Mouse (Mus musculus): ENCODE data around the gene Mpzl1. TPM values are rescaled to one million over a fixed set of nuclear protein-coding genes. Genes with fewer than 3 reads are reported as not detected.

The Mpzl1 gene
- total RNA-seq, 1 experiment, result 60.1 TPM

GRCm38 (mm10) chr1:165579332-165579731 is 55.0 kb downstream of the Mpzl1 start:
- H3K36me3 ChIP-seq (ENCODE audit: control insufficient read depth, insufficient read depth, low read length, poor library complexity, severe bottlenecking), result no peaks in the 10 kb centered on the region
- in situ Hi-C loops (cut with MboI; ENCODE audit: low sequenced_read_pairs in 2 of 2, unreplicated experiment in 2 of 2), result no loop called here
- no peak overlapping the region for H3K4me3 ChIP-seq (ENCODE audit: insufficient read depth in 1 of 2, low read depth in 1 of 2, low read length in 2 of 2, poor library complexity in 1 of 2, severe bottlenecking in 1 of 2)
- TF ChIP-seq ZC3H11A (IDR thresholded peaks at IDR 0.05; ENCODE audit: borderline replicate concordance, low read depth, low read length) (peak; percentile 27; the same call in 1 of the 2 replicates), ZNF384 (IDR thresholded peaks at IDR 0.05; ENCODE audit: low read depth, low read length) (no peak)
- no peak overlapping the region for H3K9ac ChIP-seq (ENCODE audit: insufficient read depth, low read depth, low read length, poor library complexity, severe bottlenecking)
- H3K4me1 ChIP-seq (ENCODE audit: control insufficient read depth in 2 of 2, insufficient read depth in 2 of 2, low read length in 2 of 2, poor library complexity in 1 of 2), result 0 out of 4 replicates have a peak, but pooled peaks cover 0 to 2% of the 10 kb centered on the region in 2 experiments
- H3K9me3 ChIP-seq (ENCODE audit: control insufficient read depth, insufficient read depth, low read depth, low read length), result no peaks in the 10 kb centered on the region
- H3K27ac ChIP-seq (ENCODE audit: insufficient read depth, low read depth, low read length, poor library complexity, severe bottlenecking), result no peak overlapping the region
- peak; percentile 35 for DNase-seq (ENCODE audit: low read depth, low spot score)

GRCm38 (mm10) chr1:165576459-165577112 is 57.8 kb downstream of the Mpzl1 start:
- H3K4me3 ChIP-seq (ENCODE audit: insufficient read depth in 1 of 2, low read depth in 1 of 2, low read length in 2 of 2, poor library complexity in 1 of 2, severe bottlenecking in 1 of 2), result no peak overlapping the region
- no peaks in the 10 kb centered on the region for H3K9me3 ChIP-seq (ENCODE audit: control insufficient read depth, insufficient read depth, low read depth, low read length)
- no peak overlapping the region for H3K9ac ChIP-seq (ENCODE audit: insufficient read depth, low read depth, low read length, poor library complexity, severe bottlenecking)
- 0 out of 4 replicates have a peak, but pooled peaks cover 0 to 2% of the 10 kb centered on the region in 2 experiments for H3K4me1 ChIP-seq (ENCODE audit: control insufficient read depth in 2 of 2, insufficient read depth in 2 of 2, low read length in 2 of 2, poor library complexity in 1 of 2)
- no peak for DNase-seq (ENCODE audit: low read depth, low spot score)
- in situ Hi-C loops (cut with MboI; ENCODE audit: low sequenced_read_pairs in 2 of 2, unreplicated experiment in 2 of 2), result no loop called here
- H3K36me3 ChIP-seq (ENCODE audit: control insufficient read depth, insufficient read depth, low read length, poor library complexity, severe bottlenecking), result no peaks in the 10 kb centered on the region
- H3K27ac ChIP-seq (ENCODE audit: insufficient read depth, low read depth, low read length, poor library complexity, severe bottlenecking), result no peak overlapping the region
- TF ChIP-seq CHD2 (IDR thresholded peaks at IDR 0.05; ENCODE audit: low read depth, low read length) (no peak), MAFK (IDR thresholded peaks at IDR 0.05; ENCODE audit: insufficient read depth, low read depth, low read length) (no peak), ZNF384 (IDR thresholded peaks at IDR 0.05; ENCODE audit: low read depth, low read length) (no peak), HCFC1 (IDR thresholded peaks at IDR 0.05; ENCODE audit: borderline replicate concordance, insufficient read depth, low read length) (no peak), ZC3H11A (IDR thresholded peaks at IDR 0.05; ENCODE audit: borderline replicate concordance, low read depth, low read length) (no peak)

- H3K9ac ChIP-seq (ENCODE audit: insufficient read depth, low read depth, low read length, poor library complexity, severe bottlenecking), result no peak overlapping the region
- H3K4me1 ChIP-seq (ENCODE audit: control insufficient read depth in 2 of 2, insufficient read depth in 2 of 2, low read length in 2 of 2, poor library complexity in 1 of 2), result 0 out of 4 replicates have a peak, but pooled peaks cover 0 to 2% of the 10 kb centered on the region in 2 experiments
- H3K9me3 ChIP-seq (ENCODE audit: control insufficient read depth, insufficient read depth, low read depth, low read length), result no peaks in the 10 kb centered on the region
- no peak overlapping the region for H3K4me3 ChIP-seq (ENCODE audit: insufficient read depth in 1 of 2, low read depth in 1 of 2, low read length in 2 of 2, poor library complexity in 1 of 2, severe bottlenecking in 1 of 2)
- no peaks in the 10 kb centered on the region for H3K36me3 ChIP-seq (ENCODE audit: control insufficient read depth, insufficient read depth, low read length, poor library complexity, severe bottlenecking)
- H3K27ac ChIP-seq (ENCODE audit: insufficient read depth, low read depth, low read length, poor library complexity, severe bottlenecking), result no peak overlapping the region
- TF ChIP-seq HCFC1 (IDR thresholded peaks at IDR 0.05; ENCODE audit: borderline replicate concordance, insufficient read depth, low read length), result no peak
- TF ChIP-seq MAFK (IDR thresholded peaks at IDR 0.05; ENCODE audit: insufficient read depth, low read depth, low read length), result no peak
- TF ChIP-seq ZNF384 (IDR thresholded peaks at IDR 0.05; ENCODE audit: low read depth, low read length), result no peak
- TF ChIP-seq CHD2 (IDR thresholded peaks at IDR 0.05; ENCODE audit: low read depth, low read length), result no peak
- TF ChIP-seq ZC3H11A (IDR thresholded peaks at IDR 0.05; ENCODE audit: borderline replicate concordance, low read depth, low read length), result no peak
- in situ Hi-C loops (cut with MboI; ENCODE audit: low sequenced_read_pairs in 2 of 2, unreplicated experiment in 2 of 2), result no loop called here
- DNase-seq (ENCODE audit: low read depth, low spot score), result no peak
Measured at GRCm38 (mm10) chr1:165576005-165576404, 58.3 kb downstream of the Mpzl1 start.

- Histone ChIP-seq H3K9ac (ENCODE audit: insufficient read depth, low read depth, low read length, poor library complexity, severe bottlenecking) (no peak overlapping the region), H3K4me1 (ENCODE audit: control insufficient read depth in 2 of 2, insufficient read depth in 2 of 2, low read length in 2 of 2, poor library complexity in 1 of 2) (0 out of 4 replicates have a peak, but pooled peaks cover 0 to 1% of the 10 kb centered on the region in 2 experiments), H3K4me3 (ENCODE audit: insufficient read depth in 1 of 2, low read depth in 1 of 2, low read length in 2 of 2, poor library complexity in 1 of 2, severe bottlenecking in 1 of 2) (no peak overlapping the region), H3K36me3 (ENCODE audit: control insufficient read depth, insufficient read depth, low read length, poor library complexity, severe bottlenecking) (no peaks in the 10 kb centered on the region), H3K9me3 (ENCODE audit: control insufficient read depth, insufficient read depth, low read depth, low read length) (no peaks in the 10 kb centered on the region), H3K27ac (ENCODE audit: insufficient read depth, low read depth, low read length, poor library complexity, severe bottlenecking) (no peak overlapping the region)
- no peak for TF ChIP-seq CHD2 (IDR thresholded peaks at IDR 0.05; ENCODE audit: low read depth, low read length)
- TF ChIP-seq HCFC1 (IDR thresholded peaks at IDR 0.05; ENCODE audit: borderline replicate concordance, insufficient read depth, low read length), result no peak
- no peak for TF ChIP-seq ZNF384 (IDR thresholded peaks at IDR 0.05; ENCODE audit: low read depth, low read length)
- TF ChIP-seq MAFK (IDR thresholded peaks at IDR 0.05; ENCODE audit: insufficient read depth, low read depth, low read length), result no peak
- no peak for TF ChIP-seq ZC3H11A (IDR thresholded peaks at IDR 0.05; ENCODE audit: borderline replicate concordance, low read depth, low read length)
- in situ Hi-C loops (cut with MboI; ENCODE audit: low sequenced_read_pairs in 2 of 2, unreplicated experiment in 2 of 2), result no loop called here
- no peak for DNase-seq (ENCODE audit: low read depth, low spot score)
Measured at GRCm38 (mm10) chr1:165567466-165567865, 66.9 kb downstream of the Mpzl1 start.

Measured in ES-E14 (cell line).